Mouse (Mus musculus): ENCODE data around the gene Irak2. TPM values are rescaled to one million over a fixed set of nuclear protein-coding genes. Genes with fewer than 3 reads are reported as not detected.

Irak2 gene
- polyA plus RNA-seq, 1 experiment from 2014 or later, result 4.4 TPM

DNA sequence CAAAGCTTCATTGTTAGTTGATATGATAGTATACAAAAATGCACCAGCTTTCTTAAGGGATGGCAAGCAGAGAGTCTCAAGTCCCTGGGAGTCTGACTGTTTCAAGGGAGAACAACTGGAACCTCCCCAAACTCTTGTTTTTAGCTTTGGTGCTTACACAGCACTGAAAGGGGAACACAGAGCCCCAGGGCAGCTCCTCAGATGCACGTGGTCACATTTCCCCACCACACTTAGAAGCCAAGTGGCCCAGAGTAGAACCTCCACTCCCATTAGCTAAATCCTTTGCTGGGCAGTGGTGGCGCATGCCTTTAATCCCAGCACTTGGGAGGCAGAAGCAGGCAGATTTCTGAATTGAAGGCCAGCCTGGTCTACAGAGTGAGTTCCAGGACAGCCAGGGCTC, 103.2 kb downstream of the Irak2 start:
- Histone ChIP-seq H3K27ac (ENCODE audit: low read length) (no peak overlapping the region), H3K36me3 (ENCODE audit: insufficient read depth, low read length) (peaks cover 3% of the 10 kb centered on the region; the same call in 1 of the 2 replicates), H3K9me3 (ENCODE audit: low read length) (no peaks in the 10 kb centered on the region), H3K4me2 (replicated peaks; ENCODE audit: low read depth, low read length) (no peak overlapping the region), H3K9ac (replicated peaks; ENCODE audit: low read length) (no peak overlapping the region), H3K4me3 (ENCODE audit: low read length) (no peak overlapping the region), H3K27me3 (ENCODE audit: insufficient read depth, low read length) (no peaks in the 10 kb centered on the region), H3K4me1 (ENCODE audit: insufficient read depth, low read length) (peaks cover 9% of the 10 kb centered on the region)
- WGBS, result 69% methylated on average over 2 of the region's 2 CpGs
- ATAC-seq (ENCODE audit: low FRiP score, low TSS enrichment), result no peak

DNA sequence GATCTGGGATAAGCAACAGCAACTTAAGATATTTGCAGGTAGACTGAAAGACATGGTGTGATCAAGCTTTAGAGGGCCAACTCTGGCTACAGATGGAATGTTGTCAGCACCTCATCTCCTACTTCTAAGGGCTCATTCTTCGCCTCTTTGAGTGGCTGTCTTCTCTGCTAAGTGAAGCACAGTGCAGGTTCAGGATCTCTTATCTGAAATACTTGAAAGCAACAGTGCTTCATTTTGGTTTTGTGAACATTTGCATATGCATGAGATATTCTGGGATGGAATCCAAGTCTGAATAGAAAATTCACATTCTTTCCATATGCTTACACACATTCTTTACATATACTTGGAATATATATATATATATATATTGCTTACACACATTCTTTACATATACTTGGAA, 104.1 kb downstream of the Irak2 start:
- H3K4me3 ChIP-seq (ENCODE audit: low read length), result no peak overlapping the region
- H3K27me3 ChIP-seq (ENCODE audit: insufficient read depth, low read length), result no peaks in the 10 kb centered on the region
- H3K9ac ChIP-seq (replicated peaks; ENCODE audit: low read length), result no peak overlapping the region
- WGBS, result 91% methylated on average over 1 of the region's 1 CpGs
- no peaks in the 10 kb centered on the region for H3K36me3 ChIP-seq (ENCODE audit: insufficient read depth, low read length)
- no peaks in the 10 kb centered on the region for H3K9me3 ChIP-seq (ENCODE audit: low read length)
- ATAC-seq (ENCODE audit: low FRiP score, low TSS enrichment), result no peak
- H3K4me1 ChIP-seq (ENCODE audit: insufficient read depth, low read length), result peaks cover 9% of the 10 kb centered on the region
- no peak overlapping the region for H3K4me2 ChIP-seq (replicated peaks; ENCODE audit: low read depth, low read length)
- no peak overlapping the region for H3K27ac ChIP-seq (ENCODE audit: low read length)

DNA sequence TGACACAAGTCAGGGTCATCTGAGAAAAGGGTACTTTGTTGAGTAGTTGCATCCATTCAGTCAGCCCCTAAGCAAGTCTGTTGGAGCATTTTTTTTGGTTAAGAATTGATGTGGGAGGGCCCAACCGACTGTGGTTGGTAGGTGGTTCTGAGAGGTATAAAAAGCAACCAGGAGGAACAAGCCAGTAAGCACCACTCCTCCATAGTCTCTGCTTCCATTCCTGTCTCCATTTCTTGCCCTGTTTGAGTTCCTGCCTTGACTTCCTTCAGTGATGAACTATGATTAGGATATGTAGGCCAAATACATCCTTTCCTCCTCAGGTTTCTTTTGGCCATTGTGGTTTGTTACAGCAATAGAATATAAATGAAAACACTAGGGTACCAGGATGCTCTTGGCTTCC, 104.8 kb downstream of the Irak2 start:
- Histone ChIP-seq H3K4me1 (ENCODE audit: insufficient read depth, low read length) (peaks cover 9% of the 10 kb centered on the region), H3K27ac (ENCODE audit: low read length) (no peak overlapping the region), H3K9ac (replicated peaks; ENCODE audit: low read length) (no peak overlapping the region), H3K27me3 (ENCODE audit: insufficient read depth, low read length) (no peaks in the 10 kb centered on the region), H3K36me3 (ENCODE audit: insufficient read depth, low read length) (no peaks in the 10 kb centered on the region), H3K4me2 (replicated peaks; ENCODE audit: low read depth, low read length) (no peak overlapping the region), H3K4me3 (ENCODE audit: low read length) (no peak overlapping the region), H3K9me3 (ENCODE audit: low read length) (no peaks in the 10 kb centered on the region)
- 42% methylated on average over 1 of the region's 1 CpGs for WGBS
- no peak for ATAC-seq (ENCODE audit: low FRiP score, low TSS enrichment)

Small RNAs within 50 kb of the gene (microRNA-seq; reads per million reads assigned to microRNA genes)
- gene Mir7042, result not detected

Other genes starting within 250 kb of the Irak2 start
- gene Ttll3, start 249.2 kb upstream of the Irak2 start, polyA plus RNA-seq (2015; fragmentation: Nextera tagmentation; extraction: Ambion mirVana), result 3.4 and 4.4 TPM in 2 replicates
- gene Rpusd3, start 219.1 kb upstream of the Irak2 start, polyA plus RNA-seq (2015; fragmentation: Nextera tagmentation; extraction: Ambion mirVana), result 31.5 and 31.7 TPM in 2 replicates
- not detected in 2 replicates for gene Cidec, start 202.7 kb upstream of the Irak2 start, polyA plus RNA-seq (2015; fragmentation: Nextera tagmentation; extraction: Ambion mirVana)
- 115 and 121 TPM in 2 replicates for gene Jagn1, start 195.9 kb upstream of the Irak2 start, polyA plus RNA-seq (2015; fragmentation: Nextera tagmentation; extraction: Ambion mirVana)
- gene Il17re, start 180.0 kb upstream of the Irak2 start, polyA plus RNA-seq (2015; fragmentation: Nextera tagmentation; extraction: Ambion mirVana), result 10.0 and 10.1 TPM in 2 replicates
- 18.2 and 31.0 TPM in 2 replicates for gene Il17rc, start 167.0 kb upstream of the Irak2 start, polyA plus RNA-seq (2015; fragmentation: Nextera tagmentation; extraction: Ambion mirVana)
- 43.4 and 45.8 TPM in 2 replicates for gene Creld1, start 155.2 kb upstream of the Irak2 start, polyA plus RNA-seq (2015; fragmentation: Nextera tagmentation; extraction: Ambion mirVana)
- gene Prrt3, start 136.5 kb upstream of the Irak2 start, polyA plus RNA-seq (2015; fragmentation: Nextera tagmentation; extraction: Ambion mirVana), result 0.97 and 0.99 TPM in 2 replicates
- gene Emc3, start 106.8 kb upstream of the Irak2 start, polyA plus RNA-seq (2015; fragmentation: Nextera tagmentation; extraction: Ambion mirVana), result 120 and 122 TPM in 2 replicates
- gene Fancd2, start 106.8 kb upstream of the Irak2 start, polyA plus RNA-seq (2015; fragmentation: Nextera tagmentation; extraction: Ambion mirVana), result 10.7 and 12.0 TPM in 2 replicates
- gene Fancd2os, start 37.8 kb upstream of the Irak2 start, polyA plus RNA-seq (2015; fragmentation: Nextera tagmentation; extraction: Ambion mirVana), result 0.68 and 1.1 TPM in 2 replicates
- 221 and 224 TPM in 2 replicates for gene Brk1, start 33.7 kb upstream of the Irak2 start, polyA plus RNA-seq (2015; fragmentation: Nextera tagmentation; extraction: Ambion mirVana)
- 34.0 and 40.7 TPM in 2 replicates for gene Vhl, start 14.5 kb upstream of the Irak2 start, polyA plus RNA-seq (2015; fragmentation: Nextera tagmentation; extraction: Ambion mirVana)
- 0.72 and 0.95 TPM in 2 replicates for gene Tatdn2, start 58.6 kb downstream of the Irak2 start, polyA plus RNA-seq (2015; fragmentation: Nextera tagmentation; extraction: Ambion mirVana)
- gene Ghrl, start 81.4 kb downstream of the Irak2 start, polyA plus RNA-seq (2015; fragmentation: Nextera tagmentation; extraction: Ambion mirVana), result 0.53 TPM in 1 of 2 replicates, not detected in the other
- 274 and 297 TPM in 2 replicates for gene Sec13, start 102.3 kb downstream of the Irak2 start, polyA plus RNA-seq (2015; fragmentation: Nextera tagmentation; extraction: Ambion mirVana)

Measured in kidney, embryonic 16.5 days (tissue).